Mouse (Mus musculus) lung, adult 2 months (tissue): ENCODE measurements around the gene Dennd2d. TPM values are rescaled to one million over a fixed set of nuclear protein-coding genes. Genes with fewer than 3 reads are reported as not detected.

ENCODE experiments used
- DNase-seq: peaks from one replicate; pipeline ENCODE4 v3.0.0; 2022
- H3K4me1 ChIP-seq: fragments of 200-500 bp; 2 replicates; pipeline ENCODE4 v1.6.1; 2011; ENCODE audit warnings: low read length; ENCODE audit not compliant: control insufficient read depth, insufficient read depth
- H3K4me3 ChIP-seq: fragments of 200-500 bp; replicated peaks from 2 replicates; pipeline ENCODE3; 2011; ENCODE audit warnings: low read depth, mild to moderate bottlenecking, control low read depth, low read length; ENCODE audit errors: extremely low read depth
- CTCF ChIP-seq: fragments of 200-500 bp; IDR thresholded peaks from 2 replicates; pipeline ENCODE4 v1.5.1; 2011; ENCODE audit warnings: mild to moderate bottlenecking, low read length, control low read depth; ENCODE audit not compliant: insufficient read depth
- POLR2A ChIP-seq: fragments of 200-500 bp; IDR thresholded peaks from 2 replicates; pipeline ENCODE4 v1.6.1; 2011; ENCODE audit warnings: low read depth, mild to moderate bottlenecking, control low read depth, low read length, borderline replicate concordance; ENCODE audit errors: extremely low read depth
- WGBS: fragments of 180-500 bp; shearing (Covaris S2); methylation state at CpG from one replicate; pipeline ENCODE4 v1.1.7; 2018; 5-methylcytosine and 5-hydroxymethylcytosine counted together
- polyA plus RNA-seq: library from polyadenylated mRNA; depleted of rRNA; stranded (reverse); fragments of >200 nt; gene quantifications from 2 replicates; pipeline ENCODE4 v1.2.3, GENCODE M21; 2012

Gene Dennd2d
- polyA plus RNA-seq, 1 experiment: 12.7 TPM

DNA sequence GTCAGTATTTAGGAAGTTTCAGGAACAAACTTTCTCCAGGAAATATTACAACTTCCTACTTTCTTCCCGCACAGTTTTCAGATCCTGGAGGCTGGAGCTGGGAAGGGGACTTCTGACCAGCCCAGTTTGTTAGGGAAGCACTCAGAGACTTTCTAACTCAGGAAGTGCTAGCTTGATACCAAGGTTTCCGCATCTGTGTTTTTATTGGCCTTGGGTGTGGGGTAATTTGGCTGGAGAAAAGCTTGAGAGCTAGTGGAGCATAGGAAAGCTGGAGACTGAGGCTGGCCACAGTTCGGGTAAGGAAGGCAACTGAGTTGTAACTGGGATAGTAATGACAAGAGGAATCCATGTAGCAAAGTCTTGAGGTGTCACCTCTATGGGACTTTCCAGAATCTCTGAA, 11.7 kb downstream of the Dennd2d start:
- Histone ChIP-seq H3K4me3 (no peak overlapping the region), H3K4me1 (peaks cover 12% of the 10 kb centered on the region)
- 46% methylated on average over 3 of the region's 3 CpGs for WGBS
- TF ChIP-seq CTCF (no peak), POLR2A (no peak)
- DNase-seq: no peak

DNA sequence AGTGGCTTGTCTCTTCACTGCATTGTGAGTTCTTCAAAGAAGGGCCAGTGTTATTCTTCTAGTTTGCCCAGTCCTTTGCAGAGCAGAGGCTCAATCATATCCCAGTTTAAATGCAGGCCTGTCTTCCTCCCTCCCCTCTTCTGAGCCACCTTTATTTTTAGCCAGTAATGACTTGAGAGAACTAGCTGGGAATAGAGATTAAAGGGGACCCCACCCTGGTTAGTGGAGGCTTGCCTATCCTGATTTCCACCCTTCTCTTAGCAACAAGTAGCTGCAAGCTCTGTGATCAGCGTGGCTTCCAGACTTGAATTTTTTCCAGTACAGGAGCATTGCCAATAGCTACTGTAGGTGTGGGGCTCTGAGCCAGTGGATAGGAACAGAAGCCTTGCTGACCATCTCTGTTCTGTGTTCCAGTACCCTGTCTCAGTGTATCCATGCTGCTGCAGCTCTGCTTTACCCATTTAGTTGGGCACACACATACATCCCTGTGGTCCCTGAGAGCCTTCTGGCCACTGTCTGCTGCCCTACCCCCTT, 12.3 kb downstream of the Dennd2d start:
- TF ChIP-seq POLR2A: no peak
- no peak for TF ChIP-seq CTCF
- H3K4me1 ChIP-seq: peaks cover 12% of the 10 kb centered on the region
- no peak for DNase-seq
- 52% methylated on average over 1 of the region's 1 CpGs for WGBS
- no peak overlapping the region for H3K4me3 ChIP-seq

DNA sequence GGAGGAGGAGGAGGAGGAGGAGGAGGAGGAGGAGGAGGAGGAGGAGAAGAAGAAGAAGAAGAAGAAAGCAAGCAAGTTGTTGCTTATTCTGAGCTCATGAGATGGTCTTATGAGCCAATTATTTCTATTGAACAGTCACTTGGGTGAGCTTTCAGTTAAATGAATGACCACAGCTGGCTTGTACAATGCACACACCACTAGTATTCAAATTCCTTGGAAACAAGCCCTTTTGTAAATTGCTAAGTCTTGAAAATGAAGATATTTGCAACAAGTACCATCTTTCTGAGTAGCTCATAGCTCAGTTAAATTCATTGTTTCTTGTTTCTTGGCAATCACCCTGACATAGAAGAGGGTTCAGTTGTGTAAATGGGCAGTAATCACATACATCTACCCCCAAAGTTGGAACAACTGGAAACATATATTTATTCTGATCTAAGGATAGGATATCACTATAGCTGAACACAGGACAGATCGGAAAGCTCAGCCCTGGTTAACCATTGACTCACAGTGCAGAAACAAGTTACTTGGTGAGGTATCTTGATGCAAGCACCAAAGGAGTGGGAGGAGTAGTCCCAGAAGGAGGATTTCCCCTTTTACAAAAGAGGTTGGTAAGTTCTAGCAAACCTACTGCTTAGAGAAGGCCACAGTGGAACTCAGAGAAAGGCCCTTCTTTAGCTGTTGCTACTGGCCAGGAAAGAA, 13.3 kb downstream of the Dennd2d start:
- no peak overlapping the region for H3K4me3 ChIP-seq
- H3K4me1 ChIP-seq: peaks cover 12% of the 10 kb centered on the region
- 60% methylated on average over 1 of the region's 1 CpGs for WGBS
- no peak for TF ChIP-seq CTCF
- no peak for TF ChIP-seq POLR2A
- no peak for DNase-seq

DNA sequence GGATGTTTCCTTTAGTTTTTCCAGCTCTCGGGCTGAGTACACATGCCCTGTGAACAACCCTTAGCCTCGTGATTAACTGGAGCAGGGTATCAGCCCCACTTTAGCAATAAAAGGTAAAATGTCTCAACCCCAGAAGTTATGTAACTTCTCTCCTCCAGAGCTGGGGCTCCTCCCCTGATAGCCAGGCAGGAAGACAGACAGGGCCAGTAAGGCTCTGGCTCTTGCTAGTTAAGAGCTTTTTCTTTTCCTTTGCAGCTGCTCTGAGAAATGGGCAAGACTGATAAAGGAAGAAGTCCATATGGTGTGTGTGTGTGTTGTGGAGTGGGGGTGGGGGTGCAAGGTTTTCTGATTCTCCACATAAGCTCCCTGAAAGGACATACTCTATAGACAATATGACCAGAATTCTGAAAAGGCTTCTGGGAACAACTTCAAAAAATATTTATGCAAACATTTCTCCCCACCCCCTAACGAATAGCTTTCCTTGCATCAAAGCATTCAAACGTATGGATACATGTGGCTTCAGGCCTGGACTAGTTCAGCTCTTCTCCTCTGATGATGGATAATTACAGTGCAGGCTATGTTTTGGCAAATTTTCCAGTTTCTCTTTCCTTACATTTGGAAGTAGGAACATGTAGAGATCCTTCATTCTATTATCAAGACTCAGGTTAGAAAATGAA, 14.0 kb downstream of the Dennd2d start:
- TF ChIP-seq POLR2A (no peak), CTCF (no peak)
- Histone ChIP-seq H3K4me3 (no peak overlapping the region), H3K4me1 (peaks cover 12% of the 10 kb centered on the region)
- 41% methylated on average over 4 of the region's 4 CpGs for WGBS
- DNase-seq: no peak

DNA sequence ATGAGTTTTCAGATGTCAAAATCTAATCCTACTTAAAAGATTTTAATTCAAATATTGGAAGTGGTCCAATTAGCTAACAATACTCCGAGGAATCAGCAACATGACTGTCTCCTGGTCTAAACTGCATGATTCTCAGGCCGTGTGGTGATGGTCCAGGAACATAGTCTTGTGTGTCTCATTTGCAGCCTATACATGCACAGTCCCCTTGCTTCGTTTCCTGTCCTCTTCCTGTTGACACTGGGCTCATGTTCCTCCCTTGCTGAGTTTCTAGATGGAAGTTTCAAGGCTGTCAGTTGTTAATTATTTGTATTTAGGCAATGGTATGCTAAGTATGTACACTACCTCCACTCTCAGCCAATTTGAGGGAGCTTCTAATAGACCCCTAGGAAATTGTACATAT, 14.8 kb downstream of the Dennd2d start:
- TF ChIP-seq POLR2A (no peak), CTCF (no peak)
- no peak for DNase-seq
- Histone ChIP-seq H3K4me1 (peaks cover 12% of the 10 kb centered on the region), H3K4me3 (no peak overlapping the region)
- 25% methylated on average over 3 of the region's 3 CpGs for WGBS

DNA sequence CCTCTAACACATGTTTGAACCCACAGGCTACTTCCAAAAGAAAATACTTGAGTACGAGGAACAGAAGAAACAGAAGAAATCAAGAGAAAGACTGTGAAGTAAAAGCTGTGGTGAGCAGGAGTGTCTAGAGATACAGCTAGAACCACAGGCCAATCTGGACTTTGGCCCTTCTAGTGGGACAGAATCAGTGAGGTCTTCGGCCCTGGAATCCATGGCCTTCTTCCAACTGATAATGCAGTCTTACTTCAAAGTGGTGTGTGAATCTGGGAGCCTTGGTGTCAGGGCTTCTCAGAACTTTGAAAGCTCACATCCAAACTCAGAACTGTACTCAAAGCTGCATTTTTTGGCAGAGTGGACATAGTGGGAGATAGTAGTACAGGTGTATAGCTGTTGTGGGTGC, 18.3 kb downstream of the Dennd2d start:
- TF ChIP-seq POLR2A: no peak
- no peak for TF ChIP-seq CTCF
- 85% methylated on average over 2 of the region's 2 CpGs for WGBS
- Histone ChIP-seq H3K4me1 (peaks cover 6% of the 10 kb centered on the region), H3K4me3 (no peak overlapping the region)
- DNase-seq: no peak

DNA sequence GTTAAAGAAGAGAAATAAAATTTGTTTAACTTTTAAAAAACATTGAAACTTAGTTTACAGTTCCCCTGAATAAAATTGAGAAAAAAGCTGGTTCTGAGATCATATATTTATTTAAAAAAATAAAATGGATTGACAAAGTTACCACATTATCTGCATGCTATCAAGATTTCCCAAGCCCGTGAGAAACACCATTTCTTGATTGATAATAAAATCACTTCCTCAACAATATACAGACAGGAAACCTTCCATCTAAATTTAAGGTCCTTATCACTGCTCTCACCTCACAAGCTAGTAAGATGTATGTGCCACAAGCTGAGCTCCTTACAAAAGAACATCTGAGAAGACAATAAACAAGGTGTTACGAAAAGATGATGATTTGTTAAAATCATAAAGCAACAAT, 20.7 kb downstream of the Dennd2d start:
- DNase-seq: no peak
- no peak overlapping the region for H3K4me3 ChIP-seq
- 78% methylated on average over 2 of the region's 2 CpGs for WGBS
- no peaks in the 10 kb centered on the region for H3K4me1 ChIP-seq
- TF ChIP-seq CTCF (no peak), POLR2A (no peak)

DNA sequence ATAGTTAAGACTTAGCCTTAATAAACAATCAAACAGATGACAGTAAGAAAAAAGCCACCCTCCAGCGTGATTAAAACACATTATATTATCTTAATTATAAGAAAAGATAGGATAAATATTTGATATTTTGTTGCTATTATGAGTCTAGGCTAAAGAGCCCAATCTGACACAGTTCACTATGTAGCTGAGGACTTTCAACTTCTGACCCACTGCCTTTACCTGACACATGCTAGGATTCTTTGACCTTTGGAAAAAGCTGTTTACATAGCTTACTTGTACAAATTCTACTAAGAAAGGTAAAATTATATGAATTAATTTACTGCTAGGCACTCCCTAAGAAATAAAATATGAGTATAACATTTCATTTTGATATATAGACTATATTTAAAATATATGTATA, 28.5 kb downstream of the Dennd2d start:
- TF ChIP-seq POLR2A (no peak), CTCF (no peak)
- DNase-seq: no peak
- 89% methylated on average over 1 of the region's 1 CpGs for WGBS

DNA sequence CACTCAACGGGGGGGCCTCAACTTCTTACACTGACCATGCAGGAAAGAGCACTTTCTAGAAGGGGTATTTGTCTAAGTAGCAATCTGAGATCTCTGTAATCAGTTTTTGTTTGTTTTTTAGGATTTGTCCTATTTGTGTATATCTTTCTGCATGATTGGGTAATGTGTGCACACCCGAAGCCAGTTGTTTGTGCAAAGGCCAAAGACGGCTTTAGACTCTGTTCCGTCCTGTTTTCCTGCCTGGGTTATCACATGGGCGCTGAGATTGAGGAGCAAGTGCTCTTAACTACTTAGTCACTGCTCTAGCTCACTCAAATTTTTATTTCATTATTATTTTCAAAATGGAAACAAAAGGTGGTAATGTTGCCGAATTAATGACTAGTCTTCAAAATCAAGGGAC, 32.8 kb downstream of the Dennd2d start:
- no peak overlapping the region for H3K4me3 ChIP-seq
- WGBS: 63% methylated on average over 6 of the region's 6 CpGs
- no peaks in the 10 kb centered on the region for H3K4me1 ChIP-seq
- TF ChIP-seq POLR2A (no peak), CTCF (no peak)
- DNase-seq: no peak

More for the DNA sequence above, 28.5 kb downstream of the Dennd2d start:
- H3K4me3 ChIP-seq: no peak overlapping the region
- no peaks in the 10 kb centered on the region for H3K4me1 ChIP-seq

DNA sequence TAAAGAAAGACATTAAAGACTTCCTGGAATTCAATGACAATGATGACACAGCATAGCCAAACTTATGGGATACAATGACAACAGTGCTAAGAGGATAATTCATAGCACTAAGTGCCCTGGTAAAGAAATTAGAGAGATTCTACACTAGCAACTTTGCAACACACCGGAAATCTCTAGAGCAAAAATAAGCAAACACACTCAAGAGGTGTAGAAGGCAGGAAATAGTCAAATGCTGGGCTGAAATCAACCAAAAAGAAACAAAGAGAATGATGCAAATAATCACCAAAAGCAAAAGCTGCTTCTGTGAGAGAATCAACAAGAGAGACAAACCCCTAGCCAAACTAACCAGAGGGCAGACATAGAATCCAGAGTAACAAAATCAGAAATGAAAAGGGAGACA, 40.5 kb downstream of the Dennd2d start:
- no peaks in the 10 kb centered on the region; the same call in 1 of the 2 replicates for H3K4me1 ChIP-seq
- no peak for DNase-seq
- H3K4me3 ChIP-seq: no peak overlapping the region
- 74% methylated on average over 1 of the region's 1 CpGs for WGBS
- TF ChIP-seq CTCF (no peak), POLR2A (no peak)

DNA sequence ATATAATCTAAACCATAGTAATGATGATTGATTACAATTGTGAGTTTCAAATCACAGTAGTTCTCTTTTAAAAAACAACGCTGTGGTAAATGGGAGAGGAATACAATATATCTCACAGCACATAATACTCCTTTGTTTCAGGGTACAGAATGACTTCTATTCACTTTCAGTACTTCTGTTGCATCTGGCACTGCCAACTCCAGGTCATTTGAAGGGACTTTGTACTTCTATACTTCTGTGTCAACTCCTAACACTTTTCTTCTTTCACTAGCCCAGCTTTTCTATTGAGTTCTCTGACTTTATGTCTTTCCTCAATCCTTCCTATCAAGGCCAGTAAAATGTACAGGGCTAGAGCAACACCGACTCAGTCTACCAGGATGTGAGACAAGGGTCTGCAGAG, 44.2 kb downstream of the Dennd2d start:
- Histone ChIP-seq H3K4me3 (no peak overlapping the region), H3K4me1 (no peaks in the 10 kb centered on the region; the same call in 1 of the 2 replicates)
- whole genome bisulfite sequencing: 92% methylated on average over 2 of the region's 2 CpGs
- DNase-seq: no peak
- TF ChIP-seq CTCF: no peak
